Mouse (Mus musculus): ENCODE results near the gene Sestd1. TPM values are rescaled to one million over a fixed set of nuclear protein-coding genes. Genes with fewer than 3 reads are reported as not detected.
A peak's percentile ranks its signal among the peaks of the same experiment; 100 is the strongest.

Gene Sestd1
- total RNA-seq, 1 experiment from 2014 or later, result 20.3 TPM

DNA sequence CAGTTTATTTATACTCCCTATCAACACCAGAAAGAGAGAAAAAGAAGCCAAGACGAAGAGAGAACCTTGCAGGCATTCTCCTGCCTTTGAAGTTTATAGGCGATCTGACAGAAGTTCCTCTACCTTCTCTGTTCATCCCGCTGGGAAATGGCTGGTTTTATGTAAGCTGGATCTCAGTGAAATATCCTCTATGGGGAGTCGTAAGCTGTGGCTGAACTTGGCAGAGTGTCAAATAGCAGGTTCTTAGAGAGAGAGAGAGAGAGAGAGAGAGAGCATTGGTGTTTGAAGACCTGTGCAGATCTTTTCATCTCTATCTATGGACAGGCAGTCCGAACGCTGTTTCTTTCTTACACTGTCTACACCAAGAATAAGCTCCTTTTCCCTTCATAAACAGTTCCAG is 107.0 kb downstream of the Sestd1 start:
- no peak for DNase-seq

- no peak for DNase-seq
Measured at GRCm38 (mm10) chr2:77172241-77172671, 108.1 kb downstream of the Sestd1 start.

DNA sequence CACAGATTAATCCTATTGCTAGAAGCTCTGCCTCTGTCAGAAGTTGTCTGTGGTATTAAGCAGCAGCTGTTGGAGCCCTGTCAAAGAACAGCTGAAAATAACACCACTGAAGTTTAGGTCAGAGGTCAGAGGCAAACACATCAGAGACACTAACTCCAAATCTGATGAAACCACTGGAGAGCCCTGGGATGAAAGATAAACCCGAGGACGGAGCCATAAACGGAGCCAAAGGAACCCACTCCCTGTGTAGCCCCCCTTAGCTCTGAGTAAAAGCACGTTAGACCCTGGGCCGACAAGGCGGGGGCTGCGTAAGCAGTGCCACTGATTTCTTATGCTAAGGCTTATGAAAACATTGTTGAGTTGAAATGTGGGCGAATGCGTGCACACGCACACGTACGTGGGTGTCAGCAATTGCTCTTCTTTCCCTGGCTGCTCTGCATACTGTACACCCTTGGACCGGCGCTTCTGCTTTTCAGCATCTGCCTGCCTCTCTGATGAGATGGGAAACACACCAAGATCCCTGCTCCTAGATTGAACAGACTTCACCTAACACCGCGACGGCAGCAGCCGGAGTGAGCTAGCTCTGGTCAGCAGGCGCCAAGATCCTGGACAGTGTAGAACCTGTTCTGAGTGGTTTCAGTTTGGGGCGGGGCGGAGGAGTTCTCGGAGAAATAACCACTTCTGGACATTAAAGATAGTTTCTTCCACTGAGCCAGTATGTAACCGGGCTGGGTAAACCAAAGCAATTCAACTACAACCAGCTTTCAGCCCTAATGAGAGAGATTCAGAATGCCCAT is 108.8 kb downstream of the Sestd1 start:
- no peak for DNase-seq

DNA sequence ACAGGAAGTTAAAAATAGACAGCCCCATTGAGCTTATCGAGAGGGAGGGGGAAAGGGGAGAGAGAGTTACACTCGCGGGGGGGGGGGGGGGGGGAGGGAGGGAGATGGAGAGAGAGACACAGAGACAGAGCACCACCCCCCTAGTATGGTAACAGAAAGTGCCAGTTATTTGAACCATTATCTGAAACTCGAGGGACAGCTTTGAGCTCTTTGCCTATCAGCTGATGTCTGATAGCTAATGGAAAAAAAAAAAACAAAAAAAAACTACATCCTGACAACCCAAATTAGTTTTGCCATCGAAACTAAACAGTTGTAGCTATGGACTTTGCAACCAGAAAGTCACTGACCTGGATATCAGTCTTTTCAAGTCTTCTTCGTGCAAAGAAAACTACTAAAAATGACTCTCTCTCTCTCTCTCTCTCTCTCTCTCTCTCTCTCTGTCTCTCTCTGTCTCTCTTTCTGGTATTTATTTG is 109.7 kb downstream of the Sestd1 start, which contains the start of gene Ccdc141:
Ccdc141 (minus strand) TSS at position 4 of the 473 bp plus-strand sequence.
- no peak for DNase-seq

DNA sequence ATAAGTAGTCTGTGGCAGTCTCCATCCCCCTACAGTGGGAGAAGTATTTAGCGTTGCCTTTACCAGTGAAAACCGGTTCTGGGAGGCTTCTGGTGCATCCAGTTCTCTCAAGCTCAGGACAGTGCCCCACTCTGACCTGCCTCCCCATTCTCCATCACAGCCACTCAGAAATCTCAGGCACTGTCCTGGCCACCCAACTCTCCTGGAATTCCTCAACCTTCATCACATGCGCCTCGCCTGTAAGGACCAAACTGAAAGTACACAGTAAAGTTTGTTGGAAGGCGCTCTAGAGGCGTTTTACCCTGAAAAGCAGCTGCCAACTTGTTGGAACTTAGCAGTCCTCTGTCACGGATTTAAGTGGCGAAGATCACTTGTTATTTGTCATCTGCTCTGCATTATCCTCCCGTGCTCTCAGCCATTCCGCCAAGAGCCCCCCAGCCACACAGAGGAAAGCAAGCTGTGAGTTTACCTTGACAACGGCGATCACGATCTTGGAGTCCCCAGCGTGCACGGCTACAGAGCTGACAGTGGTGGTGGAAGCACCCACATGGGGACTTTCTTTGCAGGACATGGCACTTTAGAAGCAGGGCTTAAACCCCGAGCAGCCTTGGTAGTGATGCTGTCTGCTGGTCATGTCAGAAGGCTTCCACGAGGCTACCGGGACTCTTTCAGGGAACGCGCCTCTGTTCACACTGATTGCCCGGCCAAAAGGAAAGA is 110.3 kb downstream of the Sestd1 start:
- DNase-seq, result peak; percentile 33

- DNase-seq, result no peak
Measured at GRCm38 (mm10) chr2:77169218-77169617, 111.2 kb downstream of the Sestd1 start.

DNA sequence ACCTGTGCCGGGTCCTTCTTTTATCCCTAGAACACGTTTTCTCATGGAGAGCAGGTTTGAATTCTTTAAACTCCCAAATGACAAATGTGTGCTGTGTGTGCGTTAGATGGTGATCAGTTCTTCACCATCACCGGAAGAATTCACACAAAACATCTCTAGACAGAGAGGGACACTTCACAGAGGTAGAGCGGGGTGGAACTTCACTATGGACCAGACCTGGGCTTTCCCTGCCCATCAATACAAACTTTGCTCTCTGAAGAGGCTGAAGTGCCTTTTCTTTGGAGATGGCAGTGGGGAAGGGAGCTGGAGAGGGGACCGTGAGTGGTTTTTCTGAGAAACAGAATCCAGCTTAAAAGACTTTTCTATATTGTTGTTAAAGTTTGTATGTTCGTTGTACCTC is 111.6 kb downstream of the Sestd1 start:
- DNase-seq, result no peak

DNA sequence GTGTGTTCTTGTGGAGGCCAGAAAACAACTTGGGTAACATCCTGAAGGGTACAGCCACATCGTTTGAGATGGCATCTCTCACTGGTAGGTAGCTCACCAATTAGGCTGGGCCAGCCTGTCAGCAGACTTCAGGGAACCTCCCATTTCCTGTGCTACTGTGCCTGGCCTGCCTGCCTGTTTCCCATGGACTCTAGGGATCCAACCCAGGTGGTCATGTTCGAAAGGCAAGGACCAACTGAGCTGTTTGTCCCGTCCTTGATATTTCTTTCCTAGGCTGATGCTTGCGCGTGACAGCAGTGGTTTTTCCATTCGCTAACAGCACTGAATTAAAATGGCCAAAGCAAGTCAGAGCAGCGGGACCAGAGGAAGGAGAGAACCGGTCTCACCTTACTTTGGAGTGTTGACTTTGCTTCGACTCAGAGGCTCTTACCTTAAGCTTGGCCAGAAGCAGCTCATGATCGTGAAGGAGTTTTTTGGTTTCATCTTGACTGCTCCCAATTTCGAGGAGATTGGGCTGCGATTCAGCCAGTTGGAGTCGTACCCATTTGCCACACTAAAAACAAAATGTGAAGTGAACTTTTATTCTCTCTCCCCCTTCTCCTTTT is 112.2 kb downstream of the Sestd1 start:
- no peak for DNase-seq

DNA sequence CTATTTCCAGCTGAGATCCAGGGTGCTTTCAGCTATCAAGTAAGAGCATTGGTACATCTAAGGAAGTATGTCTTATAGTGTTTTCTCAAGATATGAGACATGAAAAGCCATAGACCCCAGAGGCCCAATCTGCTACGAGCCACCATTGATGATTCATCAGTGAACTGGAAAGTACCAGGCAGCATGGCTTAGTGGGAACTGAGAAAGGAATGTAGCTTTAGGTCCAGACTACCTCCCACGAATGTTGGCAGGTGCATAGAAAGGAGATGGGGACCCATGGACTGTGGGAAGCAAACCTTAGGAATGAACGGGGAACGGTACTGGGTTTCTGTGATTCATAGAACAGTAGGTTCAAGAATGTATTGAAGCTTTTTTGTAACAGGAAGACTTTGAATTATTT is 114.0 kb downstream of the Sestd1 start:
- DNase-seq, result no peak

DNA sequence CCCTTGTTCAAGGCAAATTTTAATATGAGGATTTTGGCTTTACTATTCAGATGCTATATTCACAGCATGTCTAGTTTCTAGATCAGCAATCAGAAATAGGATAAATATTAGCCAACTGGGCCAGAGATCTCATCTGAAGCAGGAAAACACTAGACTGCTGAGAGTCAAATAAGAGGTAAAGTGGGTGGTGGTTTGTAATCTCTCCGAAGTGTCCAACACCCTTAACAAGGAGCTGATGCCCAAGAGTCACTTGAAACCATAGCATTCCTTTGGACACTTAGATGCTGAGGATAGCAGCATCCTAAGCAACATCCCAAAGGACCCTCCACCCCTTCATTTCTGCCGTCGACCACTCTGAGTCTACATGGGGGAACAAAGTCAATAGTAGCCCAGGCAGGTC is 115.7 kb downstream of the Sestd1 start:
- no peak for DNase-seq

- no peak for DNase-seq
Measured at GRCm38 (mm10) chr2:77163381-77163780, 117.0 kb downstream of the Sestd1 start.

- no peak for DNase-seq
Measured at GRCm38 (mm10) chr2:77162135-77162534, 118.3 kb downstream of the Sestd1 start.

- DNase-seq, result no peak
Measured at GRCm38 (mm10) chr2:77157546-77157945, 122.8 kb downstream of the Sestd1 start.

DNA sequence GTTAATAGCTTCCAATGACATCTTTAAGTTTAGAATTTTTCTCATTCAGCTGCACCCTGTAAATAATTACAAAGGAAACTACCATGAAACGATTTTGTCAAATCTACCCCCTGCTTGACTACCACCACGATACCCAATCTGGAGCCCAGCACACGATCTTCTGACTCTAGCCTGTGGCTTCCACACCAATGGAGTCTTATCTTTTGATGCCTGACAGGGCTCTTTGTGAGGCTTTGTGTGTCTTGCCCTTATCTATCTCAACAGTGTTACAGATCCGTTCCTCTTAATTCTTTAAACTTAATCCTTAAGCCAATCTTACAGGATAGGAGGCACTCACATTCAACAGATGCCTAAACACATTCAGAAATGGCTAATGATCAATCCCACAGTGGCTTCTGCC is 126.3 kb downstream of the Sestd1 start:
- no peak for DNase-seq

- no peak for DNase-seq
Measured at GRCm38 (mm10) chr2:77151255-77151654, 129.1 kb downstream of the Sestd1 start.

- DNase-seq, result no peak
Measured at GRCm38 (mm10) chr2:77149576-77149975, 130.8 kb downstream of the Sestd1 start.

GRCm38 (mm10) chr2:77148215-77148614 is 132.2 kb downstream of the Sestd1 start:
- no peak for DNase-seq

- no peak for DNase-seq
Measured at GRCm38 (mm10) chr2:77146968-77147367, 133.4 kb downstream of the Sestd1 start.

DNA sequence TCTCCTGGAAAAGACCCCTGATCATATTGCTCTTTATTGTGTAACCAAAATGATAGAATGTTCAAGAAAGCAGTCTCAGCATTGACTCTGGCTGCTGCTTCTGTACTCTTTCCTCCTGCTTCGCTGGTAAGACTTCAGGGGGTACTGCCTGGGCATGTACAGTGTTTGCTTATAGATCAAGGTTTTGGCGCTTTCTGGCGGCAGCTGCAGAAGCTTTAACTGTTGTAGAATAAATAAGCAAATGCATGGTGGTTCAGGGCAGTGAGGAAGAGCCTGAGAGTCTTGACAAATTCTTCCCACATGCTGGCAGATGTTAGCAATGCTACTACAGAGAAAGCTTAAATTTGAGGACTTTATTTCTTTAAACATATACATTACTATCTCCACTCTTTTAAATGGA is 134.1 kb downstream of the Sestd1 start:
- no peak for DNase-seq

- DNase-seq, result no peak
Measured at GRCm38 (mm10) chr2:77143536-77143935, 136.9 kb downstream of the Sestd1 start.

GRCm38 (mm10) chr2:77138879-77139278 is 141.5 kb downstream of the Sestd1 start:
- no peak for DNase-seq

DNA sequence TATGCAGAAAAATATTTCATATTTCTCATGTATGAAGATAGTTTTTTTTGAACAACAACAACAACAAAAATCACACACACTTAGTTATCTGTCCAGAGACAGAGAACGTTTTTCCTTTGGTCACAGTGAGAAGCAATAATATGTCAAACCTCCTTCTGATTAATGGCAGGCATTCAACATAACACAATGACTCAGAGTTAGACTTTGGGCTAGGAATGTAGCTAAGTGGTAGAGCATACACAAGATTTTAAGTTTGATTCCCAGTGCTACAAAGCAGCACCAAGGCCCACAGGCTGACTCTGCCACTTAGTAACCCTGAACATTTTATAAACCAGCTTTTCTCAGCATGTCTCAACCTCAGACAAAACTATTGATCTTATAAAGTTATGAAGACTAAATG is 145.5 kb downstream of the Sestd1 start:
- no peak for DNase-seq

- no peak for DNase-seq
Measured at GRCm38 (mm10) chr2:77133407-77133806, 147.0 kb downstream of the Sestd1 start.

Data from adrenal gland, postnatal 25 days (tissue).